Mouse (Mus musculus): ENCODE measurements around the gene Pum2.

DNA sequence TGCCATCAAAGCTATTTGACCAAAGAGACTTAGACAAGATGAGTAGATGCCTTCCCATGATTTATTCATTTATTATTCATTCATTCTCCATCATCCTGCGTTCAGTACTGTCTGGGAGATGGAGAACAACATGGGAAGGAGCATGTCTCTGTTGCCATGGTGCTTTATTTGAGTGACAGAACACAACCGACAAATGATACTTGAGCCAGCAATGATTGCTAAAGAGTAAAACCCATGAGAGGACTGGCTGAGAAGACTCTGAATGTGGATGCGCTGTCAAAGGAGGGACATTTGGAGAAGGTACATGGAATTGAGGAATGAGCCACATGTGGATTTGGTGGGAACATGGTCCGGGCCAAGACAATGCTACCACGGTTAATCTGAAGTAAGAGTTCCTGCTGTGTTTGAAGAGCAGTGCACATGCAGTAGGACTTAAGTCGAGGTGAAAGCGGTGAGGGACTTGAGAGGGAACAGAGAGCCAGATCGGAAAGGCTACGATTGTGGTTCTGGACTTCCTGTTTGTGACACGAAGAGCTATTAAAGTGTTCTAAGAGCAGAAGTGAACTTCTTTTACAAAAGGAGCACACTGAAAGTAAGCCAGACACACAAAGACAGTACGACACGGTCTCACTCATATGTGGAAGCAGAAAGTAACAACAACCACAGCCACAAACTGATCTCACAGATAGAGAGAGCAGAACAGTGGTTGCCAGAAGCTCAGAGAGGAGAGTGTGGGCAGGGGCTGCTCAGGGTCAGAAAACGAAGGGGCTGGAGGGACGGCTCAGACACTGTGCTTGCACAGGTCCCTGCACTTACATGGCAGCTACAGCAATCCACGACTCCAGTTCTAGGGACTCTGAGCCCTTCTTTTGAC, 14.3 kb upstream of the Pum2 start:
- TF ChIP-seq CTCF (IDR thresholded peaks at IDR 0.05; ENCODE audit: borderline replicate concordance, insufficient read depth, low read depth, low read length) (no peak), POLR2A (IDR thresholded peaks at IDR 0.05; ENCODE audit: borderline replicate concordance, insufficient read depth, low read length) (no peak)
